Mouse (Mus musculus): ENCODE results near the gene Gsdma2.
A peak's percentile ranks its signal among the peaks of the same experiment; 100 is the strongest.
"Not testable (repeated sequence)": the region's sequence is repeated elsewhere in the genome, so short reads cannot be mapped to it uniquely, and the experiment has no call there.

Gsdma2 gene

DNA sequence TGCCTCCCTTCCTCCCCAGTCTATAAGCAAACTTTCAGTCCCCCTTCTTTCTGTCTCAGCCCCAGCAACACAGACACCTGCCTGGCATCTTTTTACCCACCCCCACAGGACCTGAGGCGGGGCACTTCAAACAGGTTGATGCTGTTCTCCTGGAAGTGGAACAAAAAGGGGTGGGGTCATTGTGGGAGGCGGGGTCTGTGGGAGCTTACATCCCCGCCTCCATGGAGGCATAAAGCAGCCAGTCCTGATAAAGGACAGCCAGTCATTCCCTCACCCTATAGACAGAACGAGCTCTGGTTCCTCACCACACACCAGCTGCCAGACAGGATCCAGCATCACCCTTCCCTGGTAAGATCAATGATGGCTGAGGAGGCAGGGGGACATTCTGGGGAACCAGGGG is 17.5 kb downstream of the Gsdma2 start, which contains the start of gene Gsdma:
Gene Gsdma (plus strand): TSS at position 261 of the 400 bp plus-strand sequence.
- no peak for DNase-seq (ENCODE audit: low read depth, low spot score)

DNA sequence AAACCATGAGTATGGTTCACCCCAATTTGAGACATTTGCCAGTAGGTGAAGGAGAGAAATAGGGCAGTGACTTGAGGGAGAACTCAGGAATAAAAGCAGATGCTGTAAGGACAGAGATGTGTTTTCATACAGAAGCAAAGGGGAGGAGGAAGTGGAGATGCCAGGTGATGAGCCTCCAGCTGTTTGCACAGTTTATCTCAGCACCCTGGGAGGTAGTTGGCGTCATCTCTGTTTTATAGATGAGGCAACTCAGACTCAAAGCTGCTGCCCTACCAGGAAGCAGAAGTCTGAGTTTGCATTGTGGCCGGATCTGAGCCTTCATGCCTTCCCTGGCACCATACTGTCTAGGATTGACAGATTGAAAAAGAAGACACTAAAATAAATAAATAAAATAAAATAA is 22.4 kb downstream of the Gsdma2 start:
- no peak for DNase-seq (ENCODE audit: low read depth, low spot score)

DNA sequence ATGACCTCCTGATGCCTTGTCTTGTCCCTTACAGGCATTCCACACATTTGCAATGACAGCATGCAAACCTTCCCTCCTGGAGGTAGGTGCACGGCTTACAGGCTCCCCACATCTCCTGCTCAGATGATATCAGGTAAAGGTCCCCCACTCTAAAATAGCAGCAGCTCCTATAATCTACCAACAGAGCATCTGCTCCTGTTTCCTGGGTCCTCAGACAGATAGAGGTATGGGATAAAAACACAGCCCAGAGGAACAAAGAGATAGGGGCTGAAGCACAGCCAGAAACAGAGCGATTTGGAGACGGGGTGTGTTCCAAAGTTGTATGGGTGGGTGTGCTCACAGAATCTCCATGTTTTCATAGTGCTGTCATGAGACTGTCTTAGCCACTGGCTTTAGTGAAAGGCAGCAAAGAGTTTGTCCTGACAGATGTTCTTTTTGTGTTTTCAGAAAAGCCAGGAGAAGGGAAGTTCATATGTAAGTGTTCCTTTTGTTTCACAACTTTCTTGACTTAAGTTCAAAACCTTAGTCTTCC is 24.8 kb downstream of the Gsdma2 start:
- DNase-seq (ENCODE audit: low read depth, low spot score): no peak

DNA sequence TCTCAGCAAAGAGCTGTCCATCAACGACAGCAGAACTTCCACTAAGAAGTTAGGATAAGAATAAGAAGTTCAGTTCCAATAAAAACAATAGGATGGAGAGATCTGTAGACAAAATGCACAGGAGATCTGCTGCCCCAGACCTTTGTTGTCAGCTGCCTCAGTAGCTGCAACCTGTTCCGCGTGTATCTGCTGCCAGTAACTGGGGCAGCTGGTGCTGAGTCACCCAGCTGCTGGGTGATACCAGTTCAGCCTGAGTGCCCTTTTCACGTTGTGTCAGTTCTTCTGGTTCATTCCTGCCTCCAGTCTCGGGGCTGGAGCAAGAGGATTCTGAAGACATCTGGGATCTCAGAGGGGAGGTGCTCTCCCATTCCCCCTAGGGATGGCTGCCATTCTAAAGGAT is 25.3 kb downstream of the Gsdma2 start:
- peak; percentile 61 for DNase-seq (ENCODE audit: low read depth, low spot score)

DNA sequence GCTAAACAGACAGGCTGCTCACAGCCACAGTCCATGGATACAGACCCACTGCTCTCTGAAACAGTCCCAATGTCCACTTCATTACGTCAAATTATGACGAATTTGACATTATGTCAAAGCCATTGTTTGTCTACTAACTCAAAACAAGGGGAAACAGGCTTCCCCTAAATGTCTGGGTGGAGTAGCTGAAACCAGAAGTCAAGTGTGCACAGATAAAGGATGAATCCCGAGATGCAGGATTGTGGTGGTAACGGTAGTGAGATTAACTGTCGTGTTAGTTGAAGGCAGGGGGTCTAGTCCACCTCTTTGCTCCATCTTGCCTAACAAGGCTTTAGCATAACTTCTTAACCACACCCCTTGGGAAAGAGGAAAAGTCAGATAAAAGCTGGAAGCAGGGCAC is 25.9 kb downstream of the Gsdma2 start:
- no peak for DNase-seq (ENCODE audit: low read depth, low spot score)

DNA sequence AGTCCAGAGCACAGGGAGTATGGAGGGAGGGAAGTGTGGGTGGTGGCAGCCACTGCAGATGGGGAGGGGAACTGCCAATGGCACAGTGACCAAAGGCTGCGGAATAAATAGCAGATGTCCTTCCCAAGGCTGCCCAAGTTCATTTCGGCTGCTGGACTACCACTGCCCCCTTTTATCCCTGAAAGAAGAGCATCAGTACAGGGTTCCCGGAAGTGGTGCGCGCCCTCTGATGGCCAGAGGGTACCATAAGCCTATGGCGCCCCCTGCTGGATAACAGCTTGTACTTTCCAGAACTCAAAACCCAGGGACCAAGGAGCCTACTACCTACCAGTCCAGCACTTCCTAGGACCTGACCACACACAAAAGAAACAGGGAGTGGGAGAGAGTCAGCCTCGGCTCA is 26.6 kb downstream of the Gsdma2 start:
- DNase-seq (ENCODE audit: low read depth, low spot score): peak; percentile 71

DNA sequence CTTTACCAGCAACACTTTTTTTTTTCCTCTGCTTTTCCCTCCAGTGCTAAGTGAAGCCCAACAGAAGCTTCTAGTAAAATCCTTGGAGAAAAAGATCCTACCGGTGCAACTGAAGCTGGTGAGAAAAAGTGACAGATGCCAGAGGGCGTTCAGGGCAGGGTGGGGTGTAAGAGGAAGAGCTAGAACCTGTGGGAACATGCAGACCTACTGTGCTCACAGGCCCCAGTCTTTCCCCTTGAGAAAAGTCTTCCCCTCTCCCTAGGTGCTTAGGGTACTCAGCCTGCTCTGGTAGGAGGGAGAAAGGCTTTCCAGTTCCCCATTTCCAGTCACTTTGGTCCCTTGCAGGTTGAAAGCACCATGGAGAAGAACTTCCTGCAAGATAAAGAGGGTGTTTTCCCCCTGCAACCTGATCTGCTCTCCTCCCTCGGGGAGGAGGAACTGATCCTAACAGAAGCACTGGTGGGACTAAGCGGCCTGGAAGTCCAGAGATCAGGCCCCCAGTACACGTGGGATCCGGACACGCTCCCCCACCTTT is 29.3 kb downstream of the Gsdma2 start:
- DNase-seq (ENCODE audit: low read depth, low spot score): no peak

DNA sequence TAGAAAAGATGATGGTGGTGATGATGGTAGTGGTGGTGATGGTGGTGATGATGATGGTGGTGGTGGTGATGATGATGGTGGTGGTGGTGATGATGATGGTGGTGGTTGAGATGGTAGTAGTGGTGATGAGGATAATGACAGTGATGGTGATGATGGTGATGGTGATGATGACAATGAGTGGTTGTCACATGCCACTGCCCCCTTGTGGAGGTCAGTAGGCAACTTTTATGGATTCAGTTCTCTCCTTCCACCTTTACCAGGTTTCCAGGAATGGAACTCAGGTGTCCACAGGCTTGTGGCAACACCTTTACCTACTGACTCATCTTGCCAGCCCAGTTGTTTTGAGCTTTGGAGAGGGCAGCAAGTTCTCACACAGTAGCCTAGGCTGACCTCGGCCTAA is 33.5 kb downstream of the Gsdma2 start:
- no peak for DNase-seq (ENCODE audit: low read depth, low spot score)

DNA sequence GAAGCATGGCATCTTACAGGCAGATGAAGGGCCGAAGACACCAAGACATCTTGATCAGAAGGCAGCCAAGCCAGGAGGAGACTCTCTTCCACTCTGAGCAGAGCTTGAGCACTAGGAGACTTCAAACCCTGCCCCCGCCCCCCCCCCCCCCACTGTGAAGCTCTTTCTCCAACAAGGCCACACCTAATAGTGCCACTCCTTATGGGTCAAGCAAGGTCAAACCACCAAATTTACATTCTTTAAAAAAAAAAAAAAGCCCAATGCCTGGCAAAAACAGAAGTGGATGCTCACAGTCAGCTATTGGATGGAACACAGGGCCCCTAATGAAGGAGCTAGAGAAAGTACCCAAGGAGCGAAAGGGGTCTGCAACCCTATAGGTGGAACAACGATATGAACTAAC is 34.0 kb downstream of the Gsdma2 start:
- not testable (repeated sequence) for DNase-seq (ENCODE audit: low read depth, low spot score)

DNA sequence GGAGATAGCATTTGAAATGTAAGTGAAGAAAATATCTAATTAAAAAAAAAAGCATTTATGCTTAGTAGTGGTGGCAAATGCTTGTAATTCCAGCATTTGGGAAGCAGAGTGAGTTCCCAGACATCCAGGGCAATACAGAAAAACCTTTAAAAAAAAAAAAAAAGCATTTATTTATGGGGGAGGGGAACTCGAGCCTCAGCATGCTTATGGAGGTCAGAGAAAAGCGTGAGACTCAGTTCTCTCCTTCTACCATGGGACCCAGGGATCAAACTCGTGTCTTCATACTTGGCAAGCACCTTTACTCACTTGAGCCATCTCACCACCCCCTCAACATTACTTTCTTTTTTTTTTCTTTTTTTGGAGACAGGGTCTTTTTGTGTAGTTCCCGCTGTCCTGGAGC is 34.6 kb downstream of the Gsdma2 start:
- DNase-seq (ENCODE audit: low read depth, low spot score): no peak

DNA sequence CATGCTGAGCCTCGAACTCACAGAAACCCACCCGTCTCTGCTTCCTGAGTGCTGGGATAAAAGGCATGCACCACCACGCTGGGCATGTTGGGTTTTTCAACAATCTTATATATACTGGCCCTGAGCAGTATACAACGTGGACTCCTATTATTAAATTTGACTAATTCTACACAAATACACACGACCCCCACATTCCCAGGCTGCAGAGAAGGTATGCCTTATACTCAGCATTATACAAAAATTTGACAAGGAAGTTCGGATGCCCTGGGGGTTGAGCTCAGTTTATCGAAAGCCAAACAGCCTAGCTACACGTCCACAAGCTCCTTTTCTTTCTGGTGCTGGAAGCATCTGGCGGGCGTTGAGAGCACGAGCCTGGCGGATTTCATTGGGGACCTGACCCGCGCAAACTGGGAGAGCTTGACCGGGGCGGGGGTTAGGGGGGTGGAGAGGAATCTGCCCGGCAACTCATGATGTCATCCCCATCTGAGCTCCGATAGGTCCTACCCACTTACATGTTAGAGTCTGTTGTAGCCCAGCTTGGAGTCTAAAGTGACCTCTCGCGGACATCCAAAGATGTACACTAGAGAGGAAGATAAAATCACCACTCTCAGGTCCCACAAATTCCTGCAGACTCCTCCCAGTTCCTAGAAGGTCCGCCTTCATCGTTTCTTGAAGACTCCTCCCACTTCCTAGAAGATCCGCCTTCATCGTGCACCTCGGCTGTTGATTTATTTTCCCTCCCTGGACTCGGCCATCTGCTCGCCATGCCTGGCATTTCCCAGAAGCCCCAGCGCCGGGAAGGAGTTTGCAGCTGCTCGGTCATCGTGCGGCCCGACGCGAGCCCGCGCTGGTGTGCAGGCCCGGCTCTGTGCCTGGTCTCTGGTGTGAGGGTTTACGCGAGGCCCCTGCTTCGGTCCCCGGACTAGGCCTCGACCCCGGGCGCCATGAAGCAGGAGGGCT is 35.5 kb downstream of the Gsdma2 start, which contains the start of gene Psmd3:
Gene Psmd3 (plus strand): TSS at position 769 of the 960 bp plus-strand sequence.
- DNase-seq (ENCODE audit: low read depth, low spot score): peak; percentile 99

DNA sequence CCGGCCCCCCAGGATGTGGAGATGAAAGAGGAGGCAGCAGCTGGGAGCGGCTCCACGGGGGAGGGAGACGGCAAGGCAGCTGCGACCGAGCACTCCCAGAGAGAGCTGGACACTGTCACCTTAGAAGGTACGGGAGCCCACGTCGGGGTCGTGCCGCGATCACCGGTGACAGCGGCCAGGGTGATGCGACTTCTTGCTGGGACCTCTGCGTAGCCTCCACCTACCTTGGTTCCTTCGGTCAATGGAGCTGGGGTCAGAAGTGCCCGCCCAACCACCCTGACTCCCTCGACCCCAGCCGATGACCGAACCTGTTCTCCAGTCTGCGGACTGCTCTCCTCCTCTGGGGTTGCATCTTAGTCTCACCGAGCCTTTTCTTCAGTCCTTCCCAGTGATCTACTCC is 36.3 kb downstream of the Gsdma2 start:
- no peak for DNase-seq (ENCODE audit: low read depth, low spot score)

DNA sequence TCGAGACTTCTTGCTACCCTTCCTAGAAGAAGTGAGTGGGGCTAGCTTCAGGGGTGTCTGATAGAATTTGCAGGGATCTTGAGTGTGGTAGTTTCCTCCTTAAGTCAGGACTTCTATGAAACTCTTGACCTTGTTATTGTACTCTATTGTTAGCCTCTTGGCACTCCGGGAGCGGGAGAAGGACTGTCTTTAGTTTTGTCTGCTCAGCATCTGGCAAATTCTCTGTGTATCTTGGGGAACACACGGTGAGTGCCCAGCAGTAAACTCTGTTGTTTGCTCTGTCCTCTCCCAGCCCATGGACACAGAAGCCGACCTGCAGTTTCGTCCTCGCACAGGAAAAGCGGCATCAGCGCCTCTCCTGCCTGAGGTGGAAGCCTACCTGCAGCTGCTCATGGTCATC is 39.1 kb downstream of the Gsdma2 start:
- no peak for DNase-seq (ENCODE audit: low read depth, low spot score)

DNA sequence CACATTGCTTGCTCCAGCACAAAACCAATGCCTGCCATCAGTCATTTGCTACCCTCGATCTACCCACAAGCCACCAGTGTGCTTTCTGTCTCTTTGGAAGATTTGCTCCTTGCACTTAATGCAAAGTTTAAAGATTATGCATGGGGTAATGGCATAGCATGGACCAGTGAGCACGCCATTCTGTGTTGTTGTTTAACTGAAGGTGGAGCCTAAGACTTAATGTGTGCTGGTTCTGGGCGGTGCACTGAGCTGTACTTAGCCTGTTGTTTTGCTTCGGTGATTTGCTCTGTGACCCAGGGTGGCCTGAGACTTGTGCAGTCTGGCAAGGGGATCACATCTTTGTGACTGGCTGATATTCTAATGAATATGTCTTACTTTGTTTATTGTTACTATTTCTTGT is 40.4 kb downstream of the Gsdma2 start:
- DNase-seq (ENCODE audit: low read depth, low spot score): no peak

DNA sequence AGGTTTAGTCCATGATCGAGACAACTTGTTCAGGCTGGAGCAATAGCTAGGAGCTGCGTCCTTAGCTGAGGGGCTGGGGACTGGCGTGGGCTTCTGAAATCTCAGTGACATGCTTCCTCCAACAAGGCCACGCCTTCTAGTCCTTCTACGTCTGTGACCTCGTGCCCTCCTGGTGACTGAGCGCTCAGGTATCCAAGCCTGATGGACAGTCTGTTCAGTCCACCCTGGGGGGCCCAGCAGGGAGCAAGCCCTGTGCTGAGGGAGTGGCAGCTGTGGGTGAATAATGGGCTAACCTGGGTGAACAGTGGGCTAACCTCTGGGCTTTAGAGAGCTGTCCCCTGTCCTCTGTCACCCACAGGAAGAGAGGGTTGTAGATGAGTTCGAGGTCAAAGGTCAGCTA is 41.5 kb downstream of the Gsdma2 start:
- DNase-seq (ENCODE audit: low read depth, low spot score): no peak

DNA sequence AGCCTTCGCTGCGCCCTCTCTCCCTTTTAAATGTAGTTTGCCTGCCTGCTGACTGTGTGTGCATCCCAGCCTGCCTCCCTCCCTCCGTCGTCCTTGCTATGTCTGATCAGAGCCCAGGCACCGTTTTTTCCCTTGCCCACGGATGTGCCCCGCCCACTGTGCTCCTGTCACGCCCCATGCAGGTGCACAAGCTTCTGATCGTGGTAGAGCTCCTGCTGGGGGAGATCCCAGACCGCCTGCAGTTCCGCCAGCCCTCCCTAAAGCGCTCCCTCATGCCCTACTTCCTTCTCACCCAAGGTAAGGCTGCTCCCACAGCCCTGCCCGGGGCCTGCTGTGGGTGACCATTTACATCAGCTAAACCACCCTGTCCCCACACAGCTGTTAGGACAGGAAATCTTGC is 46.6 kb downstream of the Gsdma2 start:
- DNase-seq (ENCODE audit: low read depth, low spot score): peak; percentile 27

DNA sequence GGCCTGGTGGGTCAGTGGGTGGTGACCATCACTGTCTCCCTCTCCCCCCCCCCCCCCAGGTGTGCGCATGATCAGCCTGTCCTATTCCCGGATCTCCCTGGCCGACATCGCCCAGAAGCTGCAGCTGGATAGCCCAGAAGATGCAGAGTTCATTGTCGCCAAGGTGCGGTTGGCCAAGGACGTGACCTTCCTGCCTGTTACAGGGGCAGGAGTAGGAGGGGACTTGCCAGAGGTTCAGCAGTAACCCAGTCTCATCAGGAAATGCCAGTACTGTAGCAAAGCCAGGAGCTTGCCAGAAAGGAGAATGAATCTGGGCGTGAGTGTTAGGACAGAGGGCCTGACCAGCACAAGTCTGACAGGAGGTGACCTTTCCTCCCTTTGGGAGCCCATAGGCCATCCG is 47.2 kb downstream of the Gsdma2 start:
- DNase-seq (ENCODE audit: low read depth, low spot score): no peak

DNA sequence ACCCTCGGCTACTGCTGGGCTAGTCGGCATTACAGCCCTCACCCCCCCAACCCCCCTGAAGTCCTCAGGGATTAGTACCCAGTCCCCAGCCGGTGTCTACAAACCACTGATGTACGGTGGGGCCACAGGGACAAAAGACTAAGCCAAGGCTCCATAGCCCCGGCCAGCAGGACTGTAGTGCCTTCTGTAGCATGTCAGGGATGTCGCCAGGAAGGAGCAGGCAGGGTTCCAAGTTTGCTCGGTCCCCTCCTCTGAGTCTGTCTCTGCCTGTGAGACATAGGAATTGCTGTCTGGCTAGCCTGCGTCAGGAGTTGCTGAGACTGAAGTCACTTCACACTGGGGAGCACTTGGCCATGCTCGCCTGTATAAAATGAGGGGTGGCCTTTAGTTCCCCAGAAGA is 47.7 kb downstream of the Gsdma2 start:
- DNase-seq (ENCODE audit: low read depth, low spot score): no peak

DNA sequence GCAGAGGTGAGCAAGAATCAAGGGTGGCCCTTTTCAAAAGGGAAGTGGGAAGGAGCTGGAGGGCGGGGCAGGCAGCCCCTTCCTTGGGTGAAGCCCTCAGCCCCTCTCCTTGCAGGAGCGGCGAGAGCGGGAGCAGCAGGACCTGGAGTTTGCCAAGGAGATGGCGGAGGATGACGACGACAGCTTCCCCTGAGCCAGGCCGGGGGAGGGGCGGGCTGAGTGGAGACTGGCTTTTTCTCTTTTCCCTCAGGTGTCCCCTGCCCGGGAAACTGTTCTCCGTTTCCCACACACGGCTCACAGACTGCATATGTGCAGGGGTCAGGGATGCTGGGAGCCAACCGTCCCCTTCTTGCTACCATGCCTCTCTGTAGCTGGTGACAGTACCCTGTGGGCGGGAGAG is 48.8 kb downstream of the Gsdma2 start:
- no peak for DNase-seq (ENCODE audit: low read depth, low spot score)

DNA sequence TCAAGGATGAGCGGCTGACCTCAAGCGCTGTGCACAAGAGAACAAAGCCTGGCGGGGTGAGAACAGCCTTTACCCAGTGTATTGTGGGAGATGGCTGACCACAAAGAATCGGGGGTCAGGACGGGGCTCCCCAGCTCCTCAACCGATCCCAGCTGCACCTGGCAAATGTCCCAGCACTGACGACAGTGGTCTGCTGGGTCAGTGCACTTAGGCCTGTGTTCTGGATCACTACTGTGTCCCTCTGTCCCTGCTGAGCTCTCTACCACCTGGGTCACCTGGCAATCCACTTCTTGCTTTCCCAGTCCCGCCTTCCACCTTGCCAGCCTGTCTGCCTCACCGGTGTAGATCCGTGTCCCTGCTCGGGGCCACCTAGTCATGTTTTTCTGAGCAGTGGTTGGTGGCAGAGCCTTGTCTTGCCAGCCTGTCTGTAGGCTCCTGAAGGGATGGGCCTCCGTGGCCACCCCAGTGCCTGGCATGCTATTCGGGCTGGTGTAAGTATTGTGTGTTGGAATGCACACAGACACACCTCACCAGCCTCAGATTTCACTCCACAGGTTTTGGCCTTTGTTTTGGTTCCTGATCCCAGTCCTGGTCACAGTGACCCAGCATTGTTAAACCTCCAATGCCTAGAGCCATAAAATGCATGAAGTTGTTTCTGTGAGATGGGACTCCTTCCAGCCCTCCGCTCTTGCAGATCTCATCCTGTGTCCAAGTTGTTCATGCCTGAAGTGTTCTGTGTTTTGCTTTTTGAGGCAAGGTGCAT is 50.1 kb downstream of the Gsdma2 start:
- DNase-seq (ENCODE audit: low read depth, low spot score): no peak

DNA sequence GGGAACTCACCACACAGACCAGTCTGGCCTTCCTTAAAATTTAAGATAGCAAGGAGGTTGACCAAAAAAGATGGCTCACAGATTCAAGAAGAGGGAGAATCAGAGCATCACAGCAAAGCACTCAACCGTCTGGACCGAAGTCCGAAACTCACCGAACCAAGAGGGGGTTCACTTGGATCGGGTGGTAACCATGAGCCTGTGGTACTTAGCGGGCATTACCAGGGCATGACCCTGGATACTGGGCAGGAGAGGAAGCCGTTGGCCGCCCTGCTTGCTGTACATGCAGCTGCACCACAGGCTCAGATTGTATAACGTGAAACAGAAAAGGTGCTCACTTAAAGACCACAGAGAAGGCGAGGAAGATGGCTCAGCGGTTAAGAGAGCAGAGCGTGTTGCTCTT is 50.7 kb downstream of the Gsdma2 start:
- no peak for DNase-seq (ENCODE audit: low read depth, low spot score)
